Mouse (Mus musculus) adrenal gland, adult (tissue): ENCODE measurements around the gene Kif26a.

Experiments
- DNase-seq, 2 experiments: peaks; one replicate each; pipeline ENCODE4 v3.0.0; 2022 to 2023; ENCODE audit warnings: low spot score in 1 of 2; ENCODE audit not compliant: inconsistent age in 2 of 2

The Kif26a gene

DNA sequence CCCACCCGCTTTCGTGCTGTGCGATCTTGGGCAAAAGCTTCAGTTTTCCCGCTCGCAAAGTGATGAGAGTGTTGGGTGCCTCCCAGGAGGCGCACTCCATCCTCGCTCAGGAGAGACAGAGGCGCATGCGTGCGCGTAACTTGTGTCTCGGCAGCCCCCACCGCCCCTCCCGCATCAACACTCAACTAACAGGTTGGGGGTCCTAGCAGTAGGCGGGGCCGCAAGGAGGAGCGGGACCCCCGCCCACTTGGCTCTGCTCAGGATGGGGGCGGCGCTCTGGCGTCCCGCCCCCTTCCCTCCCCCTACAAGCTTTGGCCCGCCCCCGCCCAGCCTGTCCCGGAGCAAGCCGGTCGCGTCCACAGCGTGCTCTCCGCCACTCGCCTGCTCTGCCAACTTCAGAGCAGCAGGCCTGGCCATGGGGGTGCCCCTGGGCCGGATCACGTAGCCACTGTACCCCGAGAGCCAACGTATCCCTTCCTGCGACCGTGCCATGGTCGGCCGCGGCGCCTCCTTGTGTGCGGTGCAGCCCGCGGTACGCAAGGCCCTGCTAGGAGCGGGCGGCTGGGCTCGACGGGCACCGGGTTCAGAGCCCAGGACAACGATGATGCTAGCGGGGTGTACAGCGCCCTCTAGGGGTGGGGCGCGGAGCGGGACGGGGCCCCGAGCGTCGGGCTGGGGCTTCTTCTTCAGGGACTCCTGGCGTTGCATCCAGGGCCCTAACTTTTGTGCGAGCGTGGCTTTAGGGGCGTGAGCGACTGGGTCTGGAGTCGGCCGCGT lies at the start of gene Kif26a:
TSS of gene Kif26a (plus strand) at position 334 of the 777 bp plus-strand sequence.
- peak; percentile 72 to 92 for DNase-seq

DNA sequence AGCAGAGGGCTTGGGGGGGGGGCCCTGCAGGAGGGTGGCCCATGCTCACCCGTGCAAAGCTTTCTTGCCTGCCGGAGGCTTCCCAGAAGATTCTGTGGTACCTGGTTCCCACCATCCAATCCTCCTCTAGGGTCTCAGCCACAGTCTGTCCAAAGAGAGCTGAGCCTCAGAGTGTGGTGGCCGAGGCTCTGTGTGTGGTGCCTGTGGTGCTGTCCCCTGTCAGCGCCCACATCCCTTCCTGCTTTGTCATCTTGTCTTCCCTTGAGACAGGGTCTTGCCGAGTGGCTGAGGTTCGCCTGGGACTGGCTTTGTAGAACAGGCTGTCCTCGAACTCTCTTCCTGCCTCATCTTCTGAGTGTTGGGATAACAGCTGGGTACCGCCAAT lies 49.3 kb upstream of the Kif26a start:
- no peak for DNase-seq

DNA sequence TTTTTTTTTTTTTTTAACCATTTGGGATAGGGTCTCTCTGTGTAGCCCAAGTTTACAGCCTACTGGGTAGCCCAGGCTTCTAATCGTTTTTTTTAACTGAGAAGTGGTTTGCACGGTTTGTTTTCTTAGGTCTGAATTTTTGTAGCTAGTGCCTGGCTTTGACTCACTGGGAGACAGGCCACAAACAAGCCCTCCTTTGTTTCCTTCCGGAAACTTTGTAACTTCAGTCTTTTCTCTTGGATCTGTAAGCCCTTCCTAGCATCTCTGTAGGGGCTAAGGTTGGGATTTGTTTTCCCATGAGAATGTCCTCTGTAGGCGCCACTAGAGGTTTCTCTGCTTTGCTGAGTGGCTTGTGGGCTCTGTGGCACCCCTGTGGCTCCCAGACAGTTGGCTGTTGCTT lies 45.9 kb upstream of the Kif26a start:
- no peak for DNase-seq

DNA sequence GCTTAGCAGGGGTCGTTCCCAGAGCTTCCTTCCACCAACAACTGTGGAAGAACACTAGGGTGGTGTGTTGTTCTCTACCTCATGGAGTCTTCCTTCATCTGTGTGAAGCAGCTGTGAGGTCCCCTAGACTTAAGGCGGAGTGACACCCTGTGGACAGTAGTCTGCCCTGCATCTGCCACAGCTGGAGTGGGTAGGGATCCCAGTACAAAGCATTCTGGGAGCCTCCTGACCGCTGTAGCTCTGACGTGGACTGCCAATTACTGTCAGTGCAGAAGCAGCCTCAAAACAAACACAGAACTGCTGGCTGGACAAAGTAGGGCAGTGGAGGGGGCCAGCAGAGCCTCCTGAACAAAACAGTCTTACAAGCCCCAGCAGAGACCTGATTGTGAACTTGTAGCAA lies 45.0 kb upstream of the Kif26a start:
- DNase-seq: no peak

- no peak for DNase-seq
Measured at GRCm38 (mm10) chr12:112103179-112103578, 42.8 kb upstream of the Kif26a start.

GRCm38 (mm10) chr12:112104890-112105289 lies 41.1 kb upstream of the Kif26a start:
- DNase-seq: no peak

- peak in 1 of 2 experiments; percentile 55 for DNase-seq
Measured at GRCm38 (mm10) chr12:112106541-112106971, 39.5 kb upstream of the Kif26a start, which contains the start of gene Aspg. Aspg (plus strand) TSS chr12:112106679.

DNA sequence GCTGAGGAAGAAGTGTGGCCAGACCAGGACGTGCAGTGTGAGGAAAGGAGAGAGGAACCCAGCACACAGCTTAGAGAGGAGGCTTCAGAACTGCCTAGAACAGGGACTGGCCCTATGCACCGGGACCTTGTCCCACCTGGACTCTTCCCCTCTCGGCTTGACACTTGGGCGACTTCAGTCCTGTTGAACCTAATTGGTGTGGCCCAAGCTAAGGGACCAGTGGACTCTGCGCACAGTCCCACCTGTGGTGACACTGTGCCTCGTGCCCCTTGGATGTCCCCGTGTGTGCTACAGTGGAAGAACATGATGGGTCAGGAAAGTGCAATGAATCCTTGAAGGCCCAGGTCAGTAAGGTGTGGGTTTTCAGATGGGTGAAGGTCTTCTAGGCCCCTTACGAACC lies 38.3 kb upstream of the Kif26a start:
- DNase-seq: no peak

DNA sequence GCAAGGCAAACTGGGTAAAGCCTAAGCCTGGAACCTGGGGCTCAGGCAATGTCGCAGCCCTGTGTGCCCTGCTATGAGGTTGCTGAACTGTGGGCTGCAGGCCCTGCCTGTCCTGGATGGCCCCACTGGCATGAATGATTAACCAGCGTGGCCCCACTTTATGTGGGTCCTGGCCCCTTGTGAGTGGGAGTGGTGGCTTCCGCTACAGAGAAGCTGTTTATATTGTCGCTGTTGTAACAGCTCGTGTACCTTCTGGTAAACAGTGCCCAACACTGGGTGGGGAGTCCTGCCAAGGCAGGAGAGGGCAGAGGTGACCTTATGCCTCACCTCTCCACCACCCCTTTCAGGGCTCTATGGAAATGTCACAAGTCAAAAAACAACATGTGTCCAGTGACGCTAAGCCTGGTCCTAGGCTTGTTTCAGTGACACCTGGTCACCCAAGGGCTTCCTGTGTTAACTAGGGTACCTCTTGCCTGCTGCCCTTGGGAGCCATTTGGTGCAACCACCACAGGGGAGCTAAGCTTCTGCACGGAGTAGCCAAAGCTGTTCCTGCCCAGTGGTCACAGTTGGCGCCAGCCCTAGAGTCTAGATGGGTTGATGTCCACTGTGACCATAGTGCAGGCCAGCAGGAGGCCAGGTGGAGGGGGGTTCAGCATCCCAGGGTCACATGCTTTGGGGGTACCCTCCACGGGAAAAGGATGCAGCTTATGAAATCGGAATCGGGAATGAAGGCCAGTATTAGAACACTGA lies 37.1 kb upstream of the Kif26a start:
- DNase-seq: no peak

DNA sequence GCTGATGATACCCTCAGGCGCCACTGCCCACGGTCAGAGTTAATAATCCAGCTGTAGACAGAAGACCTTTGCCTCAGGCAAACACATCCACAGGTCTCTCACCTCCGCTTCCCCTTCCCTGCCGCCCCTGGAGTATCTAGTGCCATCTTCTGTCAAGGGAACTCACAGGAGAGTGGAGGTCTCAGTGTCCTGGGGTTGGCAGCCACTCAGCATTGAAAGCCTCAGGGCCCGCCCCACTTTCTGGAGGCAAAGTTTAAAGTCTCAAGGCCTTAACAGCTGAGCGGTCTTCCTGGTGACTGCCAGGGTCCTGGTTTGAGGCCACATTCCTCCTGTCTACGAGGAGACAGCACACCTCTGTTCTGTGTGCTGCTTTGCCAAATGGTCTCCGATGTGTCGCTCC lies 36.3 kb upstream of the Kif26a start:
- DNase-seq: no peak

DNA sequence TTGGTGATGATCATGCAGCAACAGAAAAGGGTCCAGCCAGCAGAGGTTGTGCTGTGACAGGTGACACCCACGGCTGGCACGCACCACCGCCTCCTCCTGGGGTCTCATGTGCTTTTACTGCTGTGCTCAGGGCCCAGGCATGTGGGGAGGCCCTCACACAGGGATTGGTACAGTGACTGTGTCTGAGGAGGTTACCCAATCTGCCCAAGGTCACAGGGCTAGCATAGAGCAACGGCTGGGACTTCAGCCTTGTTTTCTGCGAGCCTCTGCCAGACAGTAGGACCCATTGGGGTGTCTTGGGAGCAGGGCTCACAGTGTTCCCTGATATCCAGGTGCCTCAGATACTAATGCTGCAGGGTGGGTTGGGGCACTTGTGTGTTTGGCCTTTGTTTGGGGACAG lies 34.7 kb upstream of the Kif26a start:
- DNase-seq: peak; percentile 51 to 86

GRCm38 (mm10) chr12:112112235-112112634 lies 33.8 kb upstream of the Kif26a start:
- peak in 1 of 2 experiments; percentile 63 for DNase-seq

DNA sequence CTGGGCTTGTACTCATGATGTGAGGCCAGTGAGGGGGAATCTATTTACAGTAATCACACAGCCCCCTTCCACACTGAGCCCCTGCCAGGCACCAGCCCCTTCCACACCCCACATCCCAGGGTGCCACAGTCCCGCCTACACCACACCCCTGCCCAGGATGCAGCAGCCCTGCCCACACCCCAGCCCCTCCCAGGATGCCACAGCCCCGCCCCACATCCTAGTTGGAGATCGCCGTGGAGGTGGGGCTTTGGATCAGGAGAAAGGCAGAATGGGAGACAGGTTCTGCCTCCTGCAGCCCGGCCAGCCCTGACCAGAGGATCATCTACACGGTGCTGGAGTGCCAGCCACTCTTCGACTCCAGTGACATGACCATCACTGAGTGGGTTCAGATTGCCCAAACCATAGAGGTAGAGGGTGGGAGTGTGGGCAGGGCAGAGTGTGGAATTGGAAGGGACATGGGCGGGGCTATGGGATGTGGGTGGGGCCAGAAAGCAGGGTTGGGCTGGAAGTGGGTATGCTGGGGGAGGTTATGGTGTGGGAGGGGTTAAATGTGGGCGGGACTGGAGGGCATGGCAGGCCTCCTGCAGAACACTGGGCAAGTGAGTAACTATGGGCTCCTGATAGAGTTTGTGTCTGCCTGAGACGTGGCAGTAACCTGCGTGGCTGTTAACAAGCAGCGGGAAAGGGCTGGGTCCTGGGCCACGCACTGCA lies 33.2 kb upstream of the Kif26a start:
- DNase-seq: no peak

- peak; percentile 87 to 97 for DNase-seq
Measured at GRCm38 (mm10) chr12:112113710-112114109, 32.3 kb upstream of the Kif26a start.

- no peak for DNase-seq
Measured at GRCm38 (mm10) chr12:112117006-112117405, 29.0 kb upstream of the Kif26a start.

DNA sequence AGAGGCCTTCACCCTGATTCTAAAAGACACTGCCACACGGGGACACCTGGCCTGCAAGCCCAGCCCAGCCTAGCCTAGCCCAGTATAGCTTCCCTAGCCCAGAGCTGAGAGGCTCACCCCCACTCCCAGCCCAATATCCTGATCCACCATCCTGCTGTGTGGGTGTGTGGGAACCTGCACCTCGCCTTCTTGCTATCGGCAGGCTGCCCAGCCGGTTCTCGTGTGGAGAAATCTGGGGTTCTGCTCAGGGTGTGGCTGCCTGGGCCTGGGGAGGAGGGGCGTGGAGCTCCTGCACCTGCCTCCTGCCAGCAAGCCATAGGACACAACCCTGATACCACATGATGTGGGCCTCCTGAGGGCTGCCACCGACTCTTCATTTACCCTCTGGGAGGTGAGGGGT lies 28.4 kb upstream of the Kif26a start:
- DNase-seq: no peak

- peak in 1 of 2 experiments; percentile 51 for DNase-seq
Measured at GRCm38 (mm10) chr12:112121188-112121587, 24.8 kb upstream of the Kif26a start.

GRCm38 (mm10) chr12:112125903-112126302 lies 20.1 kb upstream of the Kif26a start:
- no peak for DNase-seq

- peak; percentile 83 to 90 for DNase-seq
Measured at GRCm38 (mm10) chr12:112126931-112127635, 18.9 kb upstream of the Kif26a start.

DNA sequence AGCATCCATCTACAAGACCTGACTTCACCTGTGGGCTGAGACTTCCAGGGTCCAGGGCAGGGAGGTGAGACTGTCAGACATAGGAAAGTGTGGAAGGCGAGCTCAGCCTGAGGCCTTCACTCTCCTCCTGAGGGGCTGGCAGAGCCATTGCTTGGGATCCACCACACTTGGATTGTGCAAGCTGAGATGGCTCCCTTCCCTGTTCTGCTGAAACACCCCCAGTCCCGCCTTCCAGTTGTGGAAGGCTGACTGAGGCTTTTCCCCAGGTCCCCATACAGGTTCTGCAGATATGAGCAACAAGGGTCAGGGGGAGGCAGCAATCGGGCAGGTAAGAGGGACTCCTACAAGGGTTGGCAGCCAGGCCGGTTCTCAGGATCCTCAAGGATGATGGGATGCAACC lies 17.5 kb upstream of the Kif26a start:
- DNase-seq: peak in 1 of 2 experiments; percentile 68

GRCm38 (mm10) chr12:112129300-112129856 lies 16.6 kb upstream of the Kif26a start:
- peak in 1 of 2 experiments; percentile 61 for DNase-seq
